Mouse (Mus musculus): ENCODE measurements around the gene Clic5.
"Not testable (repeated sequence)": the region's sequence is repeated elsewhere in the genome, so short reads cannot be mapped to it uniquely, and the experiment has no call there.

Gene Clic5

DNA sequence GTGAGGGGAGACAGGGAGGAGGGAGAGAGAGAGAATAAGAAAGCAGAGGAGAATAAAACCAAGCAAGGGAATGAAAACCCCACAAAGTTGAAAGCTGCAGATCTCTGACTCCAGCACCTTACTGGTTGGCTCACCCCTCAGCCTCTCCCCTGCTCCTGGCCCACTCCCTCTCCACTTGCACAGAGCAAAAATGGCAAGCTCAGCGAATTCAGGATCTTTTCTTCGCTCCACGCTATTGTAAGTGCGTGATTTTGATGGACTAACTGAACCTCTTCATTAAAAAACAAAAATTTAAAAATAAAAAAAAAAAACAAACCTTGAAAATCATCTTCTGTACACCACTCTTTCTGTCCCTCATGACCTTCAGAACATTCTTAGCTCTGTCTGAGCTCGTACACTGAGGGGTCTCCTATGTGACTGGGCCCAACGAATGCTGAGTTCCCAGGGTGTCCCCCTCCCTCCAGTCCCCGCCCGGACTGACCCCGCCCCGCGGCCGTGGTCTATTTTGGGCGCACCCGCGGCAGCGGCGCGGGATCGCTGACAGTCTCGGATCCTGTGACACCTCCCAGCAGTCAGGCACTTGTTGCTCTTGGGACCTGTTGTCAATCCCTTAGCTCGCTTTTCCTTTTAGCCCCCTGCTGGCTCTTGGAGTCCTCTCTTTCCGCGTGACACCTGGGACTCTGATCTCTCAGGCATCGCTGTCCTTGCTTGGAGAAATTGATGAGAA, at the start of gene Clic5:
Gene Clic5, plus strand, starts transcription at position 543 of the 727 bp plus-strand sequence.
- DNase-seq: peak; percentile 75

DNA sequence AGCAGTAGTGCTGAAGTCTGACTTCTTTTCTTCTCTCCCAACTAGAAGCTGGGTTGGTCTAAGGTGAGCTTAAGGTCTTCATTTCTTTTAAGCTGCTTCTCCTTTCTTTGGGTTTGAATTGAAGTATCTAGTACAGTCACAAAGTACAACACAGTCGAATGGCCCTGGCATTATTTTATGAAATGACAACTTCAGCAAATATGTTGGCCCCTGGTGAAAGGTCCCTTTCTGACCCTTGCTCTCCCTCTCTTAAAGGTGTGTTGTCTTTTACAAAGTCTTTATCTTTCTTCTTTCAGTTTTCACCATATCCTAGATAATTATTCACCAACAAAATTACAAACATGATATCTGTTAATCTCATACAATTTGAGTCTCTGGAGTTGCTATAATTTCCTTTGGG, 42.6 kb upstream of the Clic5 start:
- no peak for DNase-seq

DNA sequence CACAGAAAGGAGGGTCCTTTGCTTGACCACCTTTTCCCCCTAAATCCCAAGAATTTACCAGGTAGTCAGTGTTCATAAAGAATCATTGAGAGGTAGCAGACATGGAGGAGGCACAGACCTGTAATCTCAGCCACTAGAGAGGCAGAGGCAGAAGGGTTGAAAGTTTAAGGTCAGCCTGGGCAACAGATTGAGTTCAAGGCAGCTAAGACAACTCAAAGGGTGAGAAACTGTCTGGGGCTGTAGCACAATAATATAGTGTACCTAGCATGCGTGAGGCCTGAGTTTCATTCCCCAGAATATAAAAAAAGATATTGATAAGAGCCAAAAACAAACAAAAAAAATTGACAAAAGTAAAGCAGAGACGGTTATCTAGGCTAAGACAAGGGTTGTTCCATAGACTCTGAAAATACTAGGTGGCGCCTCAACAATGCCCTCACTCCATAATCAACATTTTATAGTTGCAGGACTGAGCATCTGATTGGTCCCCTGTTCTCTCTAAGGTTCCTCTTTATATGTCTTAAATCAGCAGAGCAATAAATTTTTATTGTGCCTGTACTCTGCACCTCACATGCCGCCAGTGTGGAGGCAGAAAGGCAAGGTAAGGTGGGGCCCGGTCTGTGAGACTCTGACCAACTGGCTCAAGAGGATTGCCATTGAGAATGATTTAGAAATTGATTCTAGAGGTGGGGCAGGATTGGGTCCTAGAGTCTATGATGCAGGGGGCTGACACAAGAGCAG, 40.1 kb upstream of the Clic5 start:
- no peak for DNase-seq

DNA sequence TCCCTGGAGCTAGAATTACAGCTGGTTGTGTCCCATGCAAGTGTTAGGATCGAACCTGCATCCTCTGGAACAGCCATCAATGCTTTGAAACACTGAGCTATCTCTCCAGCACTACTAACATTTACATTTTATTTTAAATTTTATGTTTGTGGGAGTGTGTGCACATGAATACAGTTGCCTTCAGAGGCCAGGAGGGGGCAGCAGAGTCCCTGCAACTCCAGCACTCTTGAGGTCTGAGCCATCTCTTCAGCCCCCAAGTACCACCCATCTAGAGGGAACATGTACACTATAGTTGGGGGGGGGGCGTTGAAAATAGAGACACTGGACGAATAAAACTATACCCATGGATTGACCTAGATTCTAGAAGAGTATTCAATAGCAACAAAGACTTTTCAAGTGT, 37.3 kb upstream of the Clic5 start:
- DNase-seq: peak; percentile 69

DNA sequence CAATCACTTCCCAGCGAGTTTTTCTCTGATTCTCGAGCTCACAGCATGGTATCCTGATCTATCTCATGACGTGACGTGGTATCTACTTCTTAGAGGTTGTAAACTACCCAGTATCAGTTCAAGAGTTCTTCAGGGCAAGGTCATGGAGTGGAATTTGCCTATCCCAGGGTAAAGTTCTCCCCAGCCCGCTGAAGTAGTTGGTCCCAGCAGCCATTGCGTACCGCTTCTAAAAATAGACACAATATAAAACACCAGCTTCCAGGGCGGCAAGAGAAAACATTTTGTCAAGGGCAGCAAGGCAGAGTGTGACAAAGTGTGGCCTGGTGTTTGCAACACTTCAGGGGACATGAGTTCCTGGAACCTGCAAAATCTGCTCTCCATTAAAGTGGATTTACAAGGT, 36.5 kb upstream of the Clic5 start:
- peak; percentile 31 for DNase-seq

DNA sequence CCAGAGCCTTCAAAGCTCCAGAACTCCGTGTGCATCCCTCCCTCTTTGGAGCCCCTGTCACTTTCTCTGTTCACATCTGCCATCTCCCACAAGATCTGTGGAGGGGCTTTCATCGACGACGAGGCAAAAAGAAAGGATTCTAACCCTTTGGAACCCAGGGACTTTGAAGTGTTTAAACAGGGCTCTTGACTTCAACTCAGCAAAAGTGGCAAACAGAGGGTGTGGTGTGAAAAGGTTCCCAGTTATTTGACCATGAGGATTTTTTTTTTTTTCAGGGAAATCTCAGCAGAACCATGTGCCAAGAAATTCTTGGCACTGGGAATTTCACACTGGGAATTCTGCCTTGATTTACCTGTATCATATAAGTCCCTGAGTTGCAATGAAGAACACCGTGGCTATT, 34.5 kb upstream of the Clic5 start:
- no peak for DNase-seq

DNA sequence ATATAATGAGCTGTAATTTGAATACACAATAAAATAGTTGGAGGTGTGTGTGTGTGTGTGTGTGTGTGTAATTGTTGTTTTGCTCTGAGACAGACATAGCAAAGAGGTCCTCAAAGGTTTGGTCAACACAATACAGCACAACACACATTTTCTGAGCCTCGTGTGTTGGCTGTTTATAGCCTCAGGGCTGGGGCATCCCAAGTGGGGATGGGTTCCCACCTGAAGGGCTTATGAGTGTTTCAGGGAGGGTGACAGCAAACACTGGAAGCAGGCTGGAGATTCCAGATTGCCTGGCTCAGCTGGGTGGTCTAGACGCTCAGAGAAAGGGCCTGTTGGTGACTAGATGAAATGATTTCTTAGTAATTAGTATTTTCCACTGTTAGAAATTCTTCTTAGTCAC, 33.2 kb upstream of the Clic5 start:
- no peak for DNase-seq

DNA sequence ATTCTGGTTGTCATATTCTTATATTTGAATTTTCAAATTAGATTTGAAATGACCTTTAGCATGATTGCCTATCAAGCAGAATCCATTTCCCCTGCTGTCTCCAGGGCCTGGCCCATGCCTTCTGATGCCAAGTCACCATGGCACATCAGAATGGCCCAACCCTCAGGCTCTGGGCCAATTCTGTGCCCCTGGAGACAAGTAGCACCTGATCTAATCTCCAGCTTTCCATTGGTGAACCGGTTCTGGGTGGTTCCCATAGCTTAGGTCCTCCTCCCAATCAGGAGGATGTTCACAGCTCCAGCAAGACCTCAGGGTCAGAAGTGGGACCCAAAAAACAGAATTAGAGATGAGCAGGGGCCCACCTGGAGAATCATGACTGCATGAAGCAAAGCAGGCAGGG, 30.2 kb upstream of the Clic5 start:
- no peak for DNase-seq

DNA sequence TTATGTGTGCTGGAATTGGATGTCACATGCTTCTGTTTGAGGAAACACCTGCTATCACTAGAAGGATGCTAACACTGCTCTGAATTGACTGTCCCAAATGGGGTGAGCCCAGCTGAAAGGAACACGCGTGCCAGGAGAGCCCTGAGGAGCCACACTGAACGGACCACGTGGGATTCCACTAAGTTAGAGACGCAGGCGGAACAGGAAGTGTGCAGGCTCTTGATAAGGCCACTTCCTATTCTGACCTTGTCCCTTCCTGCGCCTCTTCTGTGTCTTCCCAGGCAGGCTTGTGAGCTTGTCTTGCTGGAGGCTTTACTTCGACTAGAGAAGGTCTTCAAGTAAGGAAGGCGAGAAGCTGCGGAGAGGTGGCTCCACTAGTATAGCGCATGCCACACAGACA, 27.9 kb upstream of the Clic5 start:
- DNase-seq: no peak

DNA sequence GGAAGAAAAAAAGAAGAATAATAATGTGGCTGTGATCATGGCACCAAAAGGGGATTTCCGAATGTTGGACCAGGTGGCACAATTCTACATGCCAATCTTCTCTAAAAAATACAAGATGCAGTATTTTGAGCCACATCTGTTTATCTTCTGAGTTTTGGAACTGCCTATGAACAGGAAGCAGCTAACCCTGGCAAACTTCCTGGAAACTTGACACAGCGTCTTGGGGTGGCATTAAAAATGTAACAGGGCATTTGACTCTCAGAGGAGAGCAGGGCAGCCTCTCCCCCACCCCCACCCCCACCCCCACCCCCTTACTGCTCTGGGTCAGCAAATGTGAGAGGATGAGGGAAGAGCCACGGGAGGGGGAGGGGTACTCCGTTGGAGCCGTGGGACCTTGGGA, 25.9 kb upstream of the Clic5 start:
- no peak for DNase-seq

DNA sequence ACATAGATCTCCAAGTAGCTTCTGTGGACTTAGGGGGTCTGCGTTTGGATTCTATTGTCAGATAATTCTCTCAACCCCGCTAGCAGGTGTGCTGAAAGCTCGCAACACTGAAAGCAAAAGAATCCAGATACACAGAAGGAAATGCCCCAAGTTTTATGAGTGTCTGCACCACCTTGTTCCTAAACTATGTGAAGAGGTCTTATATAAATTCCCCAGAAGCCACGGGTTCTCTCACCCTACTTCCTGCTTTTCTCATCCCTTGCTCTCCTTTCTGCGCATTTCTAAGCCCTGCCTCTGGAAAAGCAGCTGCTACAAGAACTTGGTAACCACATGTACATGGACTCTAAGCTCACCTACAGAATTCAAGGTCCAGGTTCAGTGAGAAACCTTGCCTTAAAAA, 25.4 kb upstream of the Clic5 start:
- no peak for DNase-seq

DNA sequence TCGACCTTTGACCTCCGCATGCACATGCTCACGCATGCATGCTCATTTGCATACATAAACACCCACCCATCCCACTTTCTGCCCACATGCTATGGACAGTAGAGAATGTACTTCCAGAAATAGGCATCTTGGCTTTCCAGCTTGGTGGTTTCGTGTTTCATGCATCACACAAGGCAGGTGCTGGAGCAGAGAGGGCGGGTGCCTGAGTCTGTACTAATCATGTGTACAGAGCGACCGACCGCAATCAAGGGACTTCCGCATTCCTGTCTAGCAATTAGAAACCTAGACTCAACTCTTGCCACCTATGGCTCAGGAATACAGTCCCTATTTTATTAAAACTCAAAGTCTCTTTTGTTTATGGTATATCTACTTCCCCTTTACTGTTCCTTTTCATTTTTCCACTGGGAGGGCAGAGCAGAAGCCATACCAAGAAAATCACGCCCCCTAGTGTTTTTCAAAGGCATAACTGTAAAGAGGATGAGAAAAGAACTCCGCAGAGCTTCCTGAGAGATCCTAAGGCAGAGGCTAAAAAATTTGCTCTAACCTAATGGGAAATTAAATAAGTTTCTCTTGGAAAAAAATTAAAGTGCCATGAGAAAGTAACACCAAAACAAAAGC, 22.5 kb upstream of the Clic5 start:
- peak; percentile 25 for DNase-seq

DNA sequence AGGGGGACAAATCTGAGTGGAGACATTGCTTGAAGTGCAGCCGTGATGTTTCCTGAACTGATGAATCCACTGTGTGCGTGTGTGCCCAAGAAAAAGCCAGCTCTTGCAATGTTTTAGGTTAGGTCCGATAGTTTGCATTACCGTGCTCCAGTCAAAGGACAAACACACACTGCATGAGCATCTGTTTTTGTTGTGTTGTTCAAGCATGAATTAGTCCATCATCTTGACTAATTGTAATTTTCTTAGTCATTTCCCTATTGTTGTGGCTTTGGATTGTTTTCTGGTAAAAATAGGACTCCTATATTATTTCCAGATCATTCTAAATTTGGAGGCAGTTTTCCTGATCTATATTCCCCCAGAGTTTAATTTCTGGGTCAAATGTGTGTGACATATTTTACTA, 18.7 kb upstream of the Clic5 start:
- DNase-seq: no peak

DNA sequence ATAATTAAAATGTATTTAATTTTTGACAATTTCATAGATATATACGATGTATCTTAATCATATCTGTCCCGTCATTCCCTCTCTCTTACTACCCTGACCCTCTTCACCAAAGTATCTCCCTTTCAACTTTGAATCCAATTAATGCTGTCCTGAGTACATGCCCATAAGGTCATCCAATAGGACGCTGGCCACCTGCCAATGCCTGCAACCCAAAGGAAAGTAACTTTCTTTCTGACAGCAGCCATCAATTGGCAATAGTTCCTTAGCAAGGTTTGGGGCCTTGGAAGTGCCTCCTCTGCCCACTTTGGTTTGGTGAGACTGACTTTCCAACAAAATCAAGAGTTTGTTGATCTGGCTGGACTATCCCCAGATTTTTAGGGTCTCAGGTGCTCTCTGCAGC, 18.1 kb upstream of the Clic5 start:
- peak; percentile 31 for DNase-seq

DNA sequence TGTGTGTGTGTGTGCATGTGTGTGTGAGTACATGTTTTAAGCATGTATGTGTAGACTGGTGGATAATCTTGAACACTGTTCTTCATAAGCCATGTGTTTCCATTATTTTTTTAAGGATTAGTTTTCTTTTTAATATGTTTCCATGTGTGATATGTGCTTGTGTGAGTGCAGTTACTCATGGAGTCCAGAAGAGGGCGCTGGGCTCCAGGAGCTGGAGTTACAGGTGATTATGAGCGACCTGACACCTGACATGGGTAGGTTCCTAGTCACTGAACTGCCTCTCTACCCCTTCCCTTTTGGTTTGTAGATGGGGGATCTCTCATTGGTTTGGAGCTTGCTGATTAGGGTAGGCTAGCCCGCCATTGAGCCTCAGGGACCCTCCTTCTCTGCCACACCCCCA, 16.5 kb upstream of the Clic5 start:
- no peak for DNase-seq

DNA sequence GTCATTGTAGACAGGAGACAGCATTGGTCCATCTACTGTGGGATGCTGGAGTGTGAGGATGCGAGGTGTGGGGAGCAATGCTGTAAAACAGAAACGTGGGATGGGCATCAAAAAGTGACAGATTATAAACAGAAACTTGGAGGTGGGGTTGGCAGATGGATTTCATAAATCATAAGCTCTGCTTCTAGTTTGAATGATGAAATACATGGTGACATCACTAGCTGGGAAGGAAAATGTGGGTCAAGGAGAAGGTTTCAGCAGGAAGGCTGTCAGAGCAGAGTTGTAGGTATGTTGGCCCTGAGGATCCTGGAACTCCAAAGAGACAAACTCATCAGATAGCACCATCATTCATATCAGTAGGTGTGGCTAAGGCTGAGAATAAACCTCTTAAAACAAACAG, 15.0 kb upstream of the Clic5 start:
- no peak for DNase-seq

DNA sequence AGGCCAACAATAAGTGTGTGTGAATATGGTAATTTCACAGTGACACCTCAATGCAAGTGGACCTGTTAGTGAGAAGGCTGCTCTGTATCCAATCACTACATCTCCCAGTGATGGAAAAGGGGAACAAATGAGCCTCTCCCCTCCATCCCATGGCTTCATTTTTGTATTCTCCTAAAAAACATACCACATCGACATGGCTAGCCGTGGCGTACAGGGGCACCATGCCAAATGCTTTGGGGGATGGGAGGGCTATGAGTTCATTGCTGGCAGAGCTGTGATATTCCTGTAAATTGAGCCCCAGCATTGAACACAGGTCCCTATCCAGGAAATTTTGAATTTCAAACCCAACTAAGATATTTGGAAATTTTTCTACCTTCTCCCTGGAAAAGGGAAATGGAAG, 11.1 kb upstream of the Clic5 start:
- DNase-seq: no peak

DNA sequence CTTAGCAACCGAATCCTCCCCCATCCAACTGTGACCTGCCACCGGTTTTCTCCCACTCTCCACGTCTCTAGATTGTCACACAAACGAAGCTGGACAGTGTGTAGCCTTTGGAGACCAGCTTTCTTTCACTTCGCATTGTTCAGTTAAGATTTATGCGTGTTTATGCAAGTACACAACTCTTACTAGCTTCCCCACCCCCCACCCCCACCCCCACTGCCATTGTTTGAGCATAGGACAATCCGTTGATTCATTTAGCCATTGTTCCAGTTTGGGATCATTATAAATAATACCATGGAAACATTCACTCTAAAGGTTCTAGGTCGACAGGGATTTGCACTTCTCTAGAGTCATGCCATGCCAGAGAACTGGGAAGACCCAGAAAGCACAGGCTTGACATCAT, 7.0 kb upstream of the Clic5 start:
- DNase-seq: no peak

DNA sequence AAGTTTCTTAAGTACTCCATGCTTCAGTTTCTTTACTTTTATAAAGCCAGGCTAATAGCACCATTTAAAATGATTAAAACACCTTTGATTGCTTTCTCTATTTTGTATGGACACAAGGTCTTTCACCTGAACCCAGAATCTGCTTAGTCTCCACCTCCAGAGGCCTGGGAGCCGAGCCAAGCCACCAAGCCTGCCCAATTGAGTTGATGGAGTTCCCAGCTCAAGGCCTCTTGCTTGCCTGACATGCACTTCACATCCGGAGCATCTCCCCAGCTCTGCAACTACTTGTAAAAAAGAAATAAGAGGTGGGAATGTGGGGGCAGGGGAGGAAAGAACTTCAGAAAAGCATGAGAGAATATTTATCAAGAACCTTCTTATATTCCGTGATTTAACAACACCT, 1.5 kb upstream of the Clic5 start:
- DNase-seq: no peak

DNA sequence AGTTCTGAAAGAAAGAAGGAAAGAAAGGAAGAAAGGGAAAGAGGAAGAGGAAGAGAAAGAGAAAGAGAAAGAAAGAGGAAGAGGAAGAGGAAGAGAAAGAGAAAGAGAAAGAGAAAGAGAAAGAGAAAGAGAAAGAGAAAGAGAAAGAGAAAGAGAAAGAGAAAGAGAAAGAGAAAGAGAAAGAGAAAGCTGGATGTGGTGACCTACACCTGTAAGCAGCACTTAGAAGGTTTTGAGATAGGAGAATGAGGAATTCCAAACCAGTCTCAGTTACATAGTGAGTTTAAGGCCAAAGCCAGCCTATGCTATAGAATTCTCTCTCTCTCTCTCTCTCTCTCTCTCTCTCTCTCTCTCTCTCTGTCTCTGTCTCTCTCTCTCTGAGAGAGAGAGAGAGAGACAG, 847 bp upstream of the Clic5 start:
- not testable (repeated sequence) for DNase-seq

DNA sequence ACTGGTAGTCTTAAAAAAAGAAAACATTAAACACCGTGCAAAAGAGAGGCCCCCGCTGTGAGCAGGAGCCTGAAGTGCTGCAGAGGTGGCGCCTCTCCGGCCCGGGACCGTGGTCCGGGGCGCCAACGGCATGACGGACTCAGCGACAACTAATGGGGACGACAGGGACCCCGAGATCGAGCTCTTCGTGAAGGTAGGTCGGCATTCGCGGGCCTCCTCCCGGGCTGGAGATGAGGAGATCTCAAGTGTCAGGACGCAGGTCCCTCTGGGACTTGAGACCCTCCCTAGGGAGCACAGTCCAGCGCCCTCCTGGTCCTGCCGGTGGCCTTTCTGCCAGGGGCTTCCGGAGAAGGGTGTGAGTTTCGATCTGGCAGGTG, 373 bp downstream of the Clic5 start:
- peak; percentile 53 for DNase-seq

DNA sequence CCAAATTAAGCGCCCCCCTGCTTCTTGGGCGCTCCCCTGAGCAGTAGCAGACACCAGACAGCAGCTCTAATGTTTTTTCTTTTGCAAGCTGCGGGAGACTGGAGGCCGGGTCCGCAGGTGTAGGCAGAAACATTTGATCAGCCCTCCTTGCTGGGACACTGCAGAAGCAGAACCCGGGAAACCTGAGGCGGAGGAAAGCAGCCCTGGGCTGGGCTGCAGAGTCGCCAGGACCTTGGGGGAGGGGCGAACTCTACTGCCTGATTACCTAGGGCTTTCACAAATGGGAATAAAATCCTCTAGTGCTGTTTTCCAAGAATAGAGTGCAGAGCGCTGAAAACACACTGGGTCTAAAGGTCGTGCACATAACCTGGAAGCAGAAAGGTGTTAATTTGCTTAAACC, 1.3 kb downstream of the Clic5 start:
- peak; percentile 76 for DNase-seq

DNA sequence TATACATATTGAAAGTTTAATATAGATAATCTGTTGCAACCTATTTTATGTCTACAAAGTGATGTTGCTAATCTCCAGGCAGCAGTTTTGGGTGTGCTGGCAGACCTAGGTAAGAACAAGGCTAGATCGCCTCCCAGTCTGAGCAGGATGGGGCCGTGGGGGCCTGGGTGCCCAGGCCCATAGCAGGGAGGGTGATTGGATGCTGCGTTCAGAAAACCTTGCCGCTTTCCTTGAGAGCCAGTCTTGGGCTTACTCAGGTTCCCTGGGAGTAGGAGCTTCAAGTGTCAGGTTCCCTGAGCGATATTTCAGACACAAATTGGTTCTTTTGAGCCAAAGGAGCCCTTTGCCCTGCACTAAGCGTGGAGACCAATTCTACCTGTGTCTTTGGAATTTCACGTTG, 1.9 kb downstream of the Clic5 start:
- peak; percentile 18 for DNase-seq

DNA sequence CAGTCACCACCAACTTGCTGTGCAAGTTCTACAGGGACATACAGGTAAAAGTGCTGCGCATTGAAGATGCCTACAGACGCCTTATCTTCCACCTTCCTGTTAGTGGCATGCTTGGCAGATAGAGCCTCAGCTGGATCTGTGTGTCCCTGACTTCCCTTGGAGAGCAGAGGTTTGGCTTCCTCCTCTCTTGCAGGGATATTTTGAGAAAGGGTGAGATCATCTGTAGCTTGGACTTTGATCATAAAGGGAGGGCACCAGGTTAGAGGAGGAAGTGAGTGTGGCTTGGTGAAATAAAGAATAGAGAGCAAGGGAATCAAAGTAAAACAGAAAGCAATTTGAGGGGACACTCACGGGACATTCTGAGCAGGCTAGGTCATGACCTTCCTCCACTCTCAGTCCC, 4.6 kb downstream of the Clic5 start:
- peak; percentile 37 for DNase-seq

Measured in kidney, adult 18-20 months (tissue).